Mouse (Mus musculus) layer of hippocampus, adult 18-20 months (tissue): Measurements from ENCODE around the gene Gjb4. TPM values are rescaled to one million over a fixed set of nuclear protein-coding genes. Genes with fewer than 3 reads are reported as not detected.

Experiments
- DNase-seq, 2 experiments: peaks; one replicate each; pipeline ENCODE4 v3.0.0; 2022; ENCODE audit warnings: low spot score in 2 of 2
- total RNA-seq, 2 experiments: library from RNA; stranded (reverse); gene quantifications; 2 replicates each; pipeline ENCODE4 v1.2.3; 2021

The Gjb4 gene
- total RNA-seq, 2 experiments from 2014 or later: not detected

DNA sequence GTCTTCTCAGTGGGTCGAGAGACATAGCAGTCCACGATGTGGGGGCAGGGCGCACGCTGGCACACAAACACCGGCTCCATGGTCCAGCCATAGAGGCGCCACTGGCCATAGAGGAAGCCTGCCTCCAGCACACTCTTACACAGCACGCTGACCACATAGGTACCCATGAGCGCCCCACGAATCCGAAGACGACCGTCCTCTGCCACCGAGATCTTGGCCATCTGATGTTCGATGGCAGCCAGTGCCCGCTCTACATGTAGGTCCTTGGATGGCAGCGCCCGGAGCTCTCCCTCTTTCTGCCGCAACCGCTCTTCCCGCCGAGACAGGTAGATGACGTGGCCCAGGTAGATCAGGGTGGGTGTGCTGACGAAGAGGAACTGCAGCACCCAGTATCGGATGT is 41.5 kb downstream of the Gjb4 start:
- DNase-seq: no peak

DNA sequence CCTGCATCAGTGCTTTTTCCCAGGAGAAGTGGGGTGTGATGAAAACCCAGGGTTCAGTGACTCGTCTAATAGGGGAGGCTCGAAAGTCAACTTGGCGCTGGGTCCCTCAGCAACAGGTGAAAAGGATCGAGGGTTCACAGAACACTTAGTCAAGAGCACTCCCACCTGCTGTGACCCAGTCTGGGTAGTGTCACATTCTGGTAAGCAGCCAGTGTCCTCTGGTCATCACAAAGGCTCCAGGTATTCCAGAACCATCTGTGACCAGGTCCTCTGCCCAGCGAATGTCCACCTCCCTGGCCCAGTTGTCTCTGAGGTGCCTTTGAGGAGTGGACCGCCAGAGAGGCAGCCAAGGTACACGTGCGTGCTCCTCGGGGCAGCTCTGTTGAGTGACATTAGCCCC is 42.3 kb downstream of the Gjb4 start:
- DNase-seq: no peak

DNA sequence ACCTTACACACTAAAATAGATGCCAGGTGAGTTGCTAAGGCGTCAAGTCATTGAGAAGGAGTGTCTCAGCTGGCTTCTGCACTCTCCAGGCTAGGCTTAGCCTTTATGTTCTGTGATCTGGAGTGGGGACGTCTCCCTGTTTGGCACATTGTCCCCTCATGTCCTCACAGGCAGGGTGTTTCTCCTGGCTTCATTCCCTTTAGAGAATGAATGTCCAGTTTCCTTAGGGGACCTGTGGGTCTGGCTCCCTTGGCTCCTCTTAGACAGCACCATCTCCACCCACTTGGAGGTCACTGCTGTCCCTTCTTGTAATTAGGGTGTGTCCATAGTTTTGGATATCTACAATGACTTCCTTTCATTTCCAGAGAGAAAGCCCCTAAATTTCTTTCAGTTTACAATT is 47.0 kb downstream of the Gjb4 start:
- DNase-seq: no peak

DNA sequence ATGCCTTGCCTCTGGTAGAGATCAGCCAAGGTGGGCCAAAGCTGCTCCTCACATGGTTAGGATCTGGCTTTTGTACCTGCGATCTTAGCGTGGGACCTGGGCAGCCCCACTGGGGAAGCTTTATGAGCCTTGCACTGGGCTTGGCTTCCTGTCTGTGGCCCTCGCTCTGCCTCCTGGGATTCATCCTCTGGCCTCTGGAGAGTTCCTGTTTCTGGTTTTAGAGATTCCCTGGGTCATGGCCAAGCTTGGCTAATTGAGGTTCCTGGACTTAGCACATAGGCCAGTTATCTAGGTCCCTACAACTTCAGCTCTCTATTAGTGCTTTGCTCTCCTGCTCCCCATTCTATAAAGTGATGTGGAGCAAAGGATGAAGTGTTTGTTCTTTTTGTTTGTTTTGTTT is 50.1 kb downstream of the Gjb4 start:
- DNase-seq: no peak

Other genes starting within 250 kb of the Gjb4 start
- 1 to 10 TPM; 4.3 to 4.6 TPM for gene Tmem35b, start 230.4 kb downstream of the Gjb4 start, total RNA-seq
- gene Dlgap3, start 184.9 kb downstream of the Gjb4 start, total RNA-seq: 100 to 1,000 TPM; 285 to 286 TPM
- gene Smim12, start 110.3 kb downstream of the Gjb4 start, total RNA-seq: 10 to 100 TPM; 49.3 to 51.7 TPM
- gene Gja4, start 40.0 kb downstream of the Gjb4 start, total RNA-seq: 1 to 10 TPM; 1.5 to 1.7 TPM
- under 1 TPM; 0.18 to 0.25 TPM for gene Gjb3, start 23.2 kb downstream of the Gjb4 start, total RNA-seq
- gene Gjb5, start 4.1 kb upstream of the Gjb4 start, total RNA-seq: not detected